Mouse (Mus musculus) fibroblast of lung, adult 2 months (primary cell): Measurements from ENCODE around the gene Elk1.
A peak's percentile ranks its signal among the peaks of the same experiment; 100 is the strongest.

ENCODE experiments used
- DNase-seq: peaks from one replicate; pipeline ENCODE4 v3.0.0-alpha.2; 2011; ENCODE audit warnings: low read depth

Elk1 gene

GRCm38 (mm10) chrX:20950191-20950880, at the start of gene Elk1:
Gene Elk1 (minus strand): TSS chrX:20950608.
- DNase-seq, result peak; percentile 85

DNA sequence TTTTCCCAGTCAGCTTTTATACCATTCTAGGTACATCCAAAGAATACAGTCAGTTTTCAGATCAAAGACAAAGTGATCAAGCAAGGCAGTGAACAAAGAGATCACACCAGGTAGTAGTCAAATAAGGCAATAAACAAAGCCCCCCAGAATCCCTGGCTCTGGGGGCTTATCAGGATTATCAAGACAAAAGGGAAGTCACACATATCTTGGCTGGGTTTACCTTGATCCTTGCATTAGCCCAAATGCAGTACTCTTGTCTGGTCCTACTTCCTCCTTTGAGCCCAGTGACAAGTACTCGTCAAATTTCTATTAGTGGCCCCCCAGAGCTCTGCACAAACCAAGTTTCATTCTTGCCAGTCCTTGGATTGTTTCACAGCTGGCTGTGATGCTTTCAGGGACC, 30.5 kb upstream of the Elk1 start:
- DNase-seq, result no peak

DNA sequence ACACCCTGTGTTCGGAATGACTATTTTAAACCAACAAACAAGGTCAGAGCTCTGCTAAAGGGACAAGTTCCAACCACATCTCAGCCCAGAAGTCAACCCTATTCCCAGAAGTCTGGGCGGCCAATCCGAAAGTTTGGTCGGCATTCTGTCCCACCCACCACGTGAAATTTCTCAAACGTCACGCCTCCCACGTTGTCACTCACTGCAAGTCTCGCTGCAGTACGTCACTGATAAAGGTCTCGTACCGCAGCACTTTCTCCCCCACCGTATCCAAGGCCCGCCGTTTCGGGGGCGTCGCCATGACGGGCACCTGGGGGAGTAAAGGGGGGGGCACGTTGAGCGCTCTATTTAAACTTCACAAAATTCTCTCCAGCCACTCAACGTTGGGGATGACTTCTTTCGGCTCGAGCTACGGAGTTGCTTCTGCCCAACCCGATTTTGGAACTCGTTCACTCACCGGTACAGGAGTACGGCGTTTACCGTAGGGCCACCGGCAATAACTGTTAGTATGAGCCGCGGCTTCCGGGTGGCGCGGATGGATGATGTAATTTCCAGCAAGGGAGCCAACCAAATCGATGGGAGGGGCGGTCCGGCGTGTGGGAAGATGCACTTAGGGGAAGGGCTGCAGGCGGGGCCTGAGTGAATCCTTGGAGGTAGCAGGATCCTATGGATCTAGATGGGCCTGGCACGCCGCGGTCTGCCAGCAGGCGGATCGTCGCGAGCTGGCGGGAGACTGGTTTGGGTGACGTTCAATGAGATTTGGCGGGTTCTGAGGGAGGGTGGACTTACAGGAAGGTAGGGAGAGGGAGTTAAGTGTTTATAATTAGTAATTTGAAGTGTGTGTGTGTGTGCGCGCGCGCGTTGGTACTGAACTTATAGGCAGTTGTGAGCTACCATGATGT, 11.3 kb upstream of the Elk1 start, which contains the start of gene Uxt:
Uxt (minus strand) TSS at position 541 of the 902 bp plus-strand sequence.
- DNase-seq, result peak; percentile 75

DNA sequence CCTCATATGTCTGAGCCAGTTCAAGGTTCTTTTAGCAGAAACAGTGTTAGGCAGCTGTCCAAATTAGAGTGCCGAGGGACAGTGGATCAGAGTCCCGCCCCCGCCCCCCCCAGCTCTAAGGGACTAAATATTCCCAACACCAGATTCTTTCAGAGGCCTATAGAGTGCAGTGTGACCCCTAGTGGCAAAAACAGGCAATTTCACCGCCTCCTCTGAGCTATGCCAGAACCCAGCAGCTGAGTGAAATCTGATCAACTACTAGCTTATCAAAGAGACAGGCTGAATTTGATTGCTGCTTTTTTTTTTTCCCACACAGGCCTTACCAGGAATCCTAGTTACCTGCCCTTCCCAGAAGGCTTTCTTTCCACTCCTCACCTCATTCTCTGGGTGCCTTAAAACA, 4.4 kb downstream of the Elk1 start:
- peak; percentile 8 for DNase-seq

DNA sequence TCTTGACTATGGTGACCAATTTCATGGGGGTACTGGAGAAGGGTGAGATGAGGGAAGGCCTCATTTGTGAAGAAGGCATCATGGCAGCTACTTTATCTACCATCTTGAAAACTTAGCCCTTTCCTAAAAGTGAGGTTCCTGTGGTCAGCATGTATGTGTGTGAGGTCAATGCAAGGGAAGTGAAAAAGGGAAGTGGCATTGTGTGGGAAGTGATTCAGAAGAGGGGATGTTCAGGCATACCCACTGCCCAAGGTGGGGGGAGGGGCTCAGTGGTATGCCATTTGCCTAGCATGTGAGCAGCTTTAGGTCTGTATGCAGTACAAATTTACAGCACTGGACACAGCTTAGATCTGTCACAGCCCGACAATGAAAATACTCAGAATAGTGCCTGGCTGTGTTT, 18.4 kb downstream of the Elk1 start:
- no peak for DNase-seq

DNA sequence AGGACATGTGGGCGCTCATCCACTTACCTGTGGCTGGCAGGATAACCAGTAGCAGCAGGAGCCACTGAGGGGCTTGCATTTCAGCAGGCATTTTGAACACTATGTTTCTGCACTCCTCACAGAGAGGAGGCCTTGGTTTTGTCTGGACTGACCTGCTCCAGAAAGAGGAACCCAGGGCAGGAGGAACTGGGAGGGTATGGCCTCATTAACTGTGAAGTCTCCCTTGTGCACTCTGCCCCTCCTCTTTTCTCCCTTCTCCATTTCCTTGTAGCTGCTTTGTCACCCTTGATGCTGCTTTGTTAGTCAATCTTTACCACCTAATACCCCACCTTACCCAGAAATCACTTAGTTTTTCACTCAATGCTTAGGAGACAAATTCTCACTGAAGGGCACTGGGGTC, 19.0 kb downstream of the Elk1 start, which contains the start of gene Cfp:
Cfp (minus strand) TSS at position 192 of the 400 bp plus-strand sequence.
- DNase-seq, result no peak

DNA sequence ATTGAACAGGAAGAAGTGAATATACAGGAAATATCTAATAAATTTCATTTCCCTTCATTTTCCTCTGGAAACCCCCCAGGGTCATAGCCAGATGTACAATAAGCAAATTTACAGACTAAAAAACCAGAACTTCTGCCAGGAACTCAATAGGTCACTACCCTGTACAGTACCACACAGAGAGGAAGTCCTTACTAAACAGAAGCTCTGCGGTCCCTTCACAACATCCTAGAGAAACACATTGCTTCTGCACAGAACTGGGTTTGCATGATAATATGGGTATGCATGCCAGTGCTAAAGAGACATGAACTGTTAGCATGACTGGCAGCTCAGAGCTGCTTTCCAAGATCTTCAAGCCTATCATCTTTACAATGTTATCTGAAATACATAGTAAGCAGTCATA, 20.5 kb downstream of the Elk1 start:
- DNase-seq, result no peak

DNA sequence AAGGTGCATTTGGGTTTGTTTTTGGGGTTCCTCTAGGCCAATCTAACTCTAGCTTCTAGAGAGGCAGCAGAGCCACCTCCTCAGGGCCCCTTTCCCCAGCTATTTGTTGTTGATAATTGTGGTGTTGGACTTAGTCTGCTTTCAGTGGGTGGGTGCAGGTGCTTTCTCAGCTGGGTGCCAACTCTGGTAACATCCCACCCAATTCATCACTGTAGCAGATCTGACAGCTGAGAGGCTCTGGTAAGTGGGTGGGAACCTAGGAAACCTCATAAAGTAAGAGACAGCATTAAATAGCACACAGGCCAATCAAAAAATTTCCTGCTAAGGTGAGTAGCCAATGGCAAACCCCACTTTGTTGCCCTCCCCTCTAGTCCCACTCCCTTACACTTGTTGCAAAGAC, 25.4 kb downstream of the Elk1 start:
- no peak for DNase-seq

DNA sequence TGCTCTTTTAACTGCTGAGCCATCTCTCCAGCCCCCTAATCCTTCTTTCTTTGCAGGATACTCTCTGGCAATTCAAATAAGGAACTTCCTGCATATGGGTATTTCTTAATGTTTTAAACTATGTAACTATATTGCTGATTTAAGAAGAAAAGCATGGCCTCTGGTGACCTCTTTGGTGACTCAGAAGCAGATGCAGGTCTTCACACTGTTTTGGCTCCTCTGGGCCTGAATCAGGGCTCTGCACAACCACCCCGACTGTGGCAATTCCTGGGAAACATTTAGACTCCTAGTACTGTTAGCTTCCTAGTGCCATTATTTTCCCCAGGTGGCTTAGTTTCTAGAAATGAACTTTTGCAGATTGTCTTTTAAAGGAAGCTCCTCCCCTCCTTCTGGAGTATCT, 26.9 kb downstream of the Elk1 start:
- no peak for DNase-seq

GRCm38 (mm10) chrX:20921366-20921765, 29.0 kb downstream of the Elk1 start:
- DNase-seq, result no peak

DNA sequence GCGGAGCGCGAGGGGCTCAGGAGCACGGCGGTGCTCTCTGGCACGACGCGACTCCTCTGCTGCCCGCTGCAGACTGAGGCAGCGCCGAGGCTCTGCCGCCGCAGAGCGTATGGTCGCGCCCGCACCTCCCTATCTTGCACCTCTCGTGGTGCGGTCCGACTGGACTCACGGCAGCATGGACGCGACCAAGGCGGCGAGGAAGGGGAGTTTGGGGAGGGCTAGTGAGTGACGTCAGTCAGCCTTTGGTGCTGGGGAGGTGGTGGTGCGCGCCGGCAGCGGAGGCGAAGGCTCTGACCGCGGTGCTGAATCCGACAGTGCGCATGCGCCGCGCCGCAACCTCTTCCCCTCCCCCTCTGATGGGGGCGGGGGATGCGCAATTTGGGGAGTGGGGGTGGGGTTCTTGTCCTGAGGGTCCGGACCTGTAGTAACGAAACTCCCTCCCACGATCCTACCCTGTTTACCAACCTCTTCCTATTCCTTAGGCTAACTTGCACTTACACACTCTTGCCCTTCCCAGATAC, 29.5 kb downstream of the Elk1 start, which contains the start of gene Syn1:
Syn1 (minus strand) TSS at position 161 of the 521 bp plus-strand sequence.
- peak; percentile 41 for DNase-seq

GRCm38 (mm10) chrX:20920249-20920843, 30.1 kb downstream of the Elk1 start:
- no peak for DNase-seq

- no peak for DNase-seq
Observed at GRCm38 (mm10) chrX:20915075-20915474, 35.3 kb downstream of the Elk1 start.

DNA sequence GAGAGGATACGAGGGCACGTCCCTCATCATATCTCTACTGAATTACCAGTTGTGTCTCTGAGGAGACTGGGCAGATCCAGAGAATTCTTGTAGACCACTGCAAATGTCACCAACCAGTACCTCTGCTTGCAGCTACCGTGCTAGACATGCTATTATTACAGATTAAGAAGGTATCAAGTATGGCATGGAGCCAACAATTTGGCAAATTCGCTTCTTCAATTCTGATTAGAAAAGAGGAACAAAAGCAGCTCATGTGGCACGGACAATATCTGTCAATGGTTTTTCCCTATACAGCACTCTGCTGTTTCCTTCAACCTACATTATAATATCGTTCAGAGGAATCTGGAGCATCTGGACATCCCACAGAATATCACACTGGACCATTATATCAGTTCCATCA, 36.7 kb downstream of the Elk1 start:
- DNase-seq, result no peak

- no peak for DNase-seq
Observed at GRCm38 (mm10) chrX:20910074-20910473, 40.3 kb downstream of the Elk1 start.
